Mouse (Mus musculus) liver, postnatal 0 days (tissue): ENCODE data around the gene Zswim3. TPM values are rescaled to one million over a fixed set of nuclear protein-coding genes. Genes with fewer than 3 reads are reported as not detected.

Experiments used
- ATAC-seq: fragments of 200-750 bp; cut with Nextera tagmentation; 2 replicates; pipeline ENCODE4 v1.8.0; 2017; ENCODE audit warnings: mild to moderate bottlenecking, moderate library complexity
- DNase-seq: peaks from one replicate; pipeline ENCODE4 v3.0.0-alpha.2; 2016
- H3K27ac ChIP-seq: fragments of 300-500 bp; sonication (generic); 2 replicates; pipeline ENCODE4 v1.5.1; 2014; ENCODE audit warnings: antibody characterized with exemption, moderate library complexity, mild to moderate bottlenecking, low read depth
- H3K27me3 ChIP-seq: fragments of 300-500 bp; sonication (generic); 2 replicates; pipeline ENCODE4 v1.6.1; 2014; ENCODE audit warnings: low read length, control low read depth, mixed read lengths; ENCODE audit not compliant: insufficient read depth
- H3K36me3 ChIP-seq: fragments of 300-500 bp; sonication (generic); replicated peaks from 2 replicates; pipeline ENCODE4 v1.6.1; 2014; ENCODE audit warnings: mild to moderate bottlenecking, control low read depth, low read length, moderate library complexity, mixed read lengths; ENCODE audit not compliant: insufficient read depth
- H3K4me1 ChIP-seq: fragments of 300-500 bp; sonication (generic); 2 replicates; pipeline ENCODE4 v1.6.1; 2014; ENCODE audit warnings: antibody characterized with exemption, mild to moderate bottlenecking, control low read depth; ENCODE audit not compliant: insufficient read depth
- H3K4me2 ChIP-seq: fragments of 300-500 bp; sonication (generic); 2 replicates; pipeline ENCODE4 v1.6.1; 2014; ENCODE audit warnings: low read depth, mild to moderate bottlenecking, low read length, moderate library complexity, mixed read lengths
- H3K4me3 ChIP-seq: fragments of 300-500 bp; sonication (generic); 2 replicates; pipeline ENCODE4 v1.5.1; 2014; ENCODE audit warnings: low read depth, low read length
- H3K9ac ChIP-seq: fragments of 300-500 bp; sonication (generic); replicated peaks from 2 replicates; pipeline ENCODE4 v1.6.1; 2014; ENCODE audit warnings: mild to moderate bottlenecking, moderate library complexity
- H3K9me3 ChIP-seq: fragments of 300-500 bp; sonication (generic); 2 replicates; pipeline ENCODE4 v1.6.1; 2016; ENCODE audit warnings: mild to moderate bottlenecking, control low read depth, low read length, mixed read lengths
- CTCF ChIP-seq: sonication (generic); IDR thresholded peaks from 2 replicates; pipeline ENCODE4 v1.5.1; 2016; ENCODE audit warnings: antibody characterized with exemption, low read depth
- EP300 ChIP-seq: IDR thresholded peaks from 2 replicates; pipeline ENCODE4 v1.6.1; 2016; ENCODE audit warnings: antibody characterized with exemption, low read depth, mild to moderate bottlenecking
- WGBS: fragments of 180-500 bp; shearing (Covaris S2); extraction: QIAGEN DNeasy Blood & Tissue Kit; methylation state at CpG from one replicate; pipeline ENCODE4 v1.1.7; 2014; ENCODE audit not compliant: insufficient replicate concordance; 5-methylcytosine and 5-hydroxymethylcytosine counted together
- polyA plus RNA-seq: library from polyadenylated mRNA; unstranded; fragments of >200 nt; fragmentation: Nextera tagmentation; extraction: Ambion mirVana; gene quantifications from 2 replicates; pipeline ENCODE4 v1.2.1, GENCODE M21; 2015

The Zswim3 gene
- polyA plus RNA-seq, 1 experiment from 2014 or later, result 2.2 TPM

DNA sequence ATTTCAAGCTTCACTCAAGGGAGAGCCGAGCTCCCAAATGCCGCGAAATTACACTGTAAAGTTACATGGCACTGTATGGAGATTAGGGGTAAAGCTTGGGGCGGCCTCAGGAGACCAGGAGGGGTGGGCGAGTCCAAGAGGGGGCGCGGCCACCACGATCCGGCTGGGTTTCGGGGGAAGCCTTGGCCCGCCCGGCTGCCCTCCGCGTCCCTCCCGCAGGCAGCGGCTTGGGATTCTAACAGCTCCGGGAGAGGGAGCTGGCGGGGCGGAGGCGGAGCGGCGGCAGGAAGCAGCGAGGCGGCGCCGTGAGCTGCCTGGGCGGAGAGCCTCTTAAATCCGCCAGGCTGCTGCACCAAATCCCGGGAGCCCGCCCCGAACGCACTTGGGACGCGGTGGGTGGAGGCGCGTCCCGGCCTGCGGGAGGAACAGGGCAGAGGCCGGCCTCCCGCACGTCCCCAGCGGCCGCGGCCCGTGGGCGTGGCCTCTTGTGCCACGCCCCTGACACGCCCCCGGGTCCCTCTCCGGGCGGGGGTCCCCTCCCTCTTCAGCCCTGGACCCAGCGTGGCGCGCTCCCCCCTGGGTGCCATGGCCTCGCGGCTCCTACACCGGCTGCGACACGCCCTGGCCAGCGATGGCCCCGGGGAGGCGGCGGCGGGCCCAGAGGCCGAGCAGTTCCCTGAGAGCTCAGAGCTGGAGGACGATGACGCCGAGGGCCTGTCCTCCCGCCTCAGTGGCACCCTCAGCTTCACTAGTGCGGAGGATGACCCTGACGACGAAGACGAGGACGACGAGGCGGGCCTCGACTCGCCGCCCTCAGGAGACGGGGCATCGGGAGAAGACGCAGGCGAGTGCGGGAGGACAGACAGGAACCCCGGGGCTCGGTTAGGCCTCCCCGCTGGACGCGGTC, 19.2 kb upstream of the Zswim3 start, which contains the start of gene Snx21:
Gene Snx21 (plus strand): TSS at position 343 of the 907 bp plus-strand sequence.
- Histone ChIP-seq H3K9ac (peak within 1 kb of the TSS; percentile 89), H3K27me3 (no peaks in the 10 kb centered on the region), H3K4me3 (peak within 1 kb of the TSS; percentile 74), H3K4me1 (peaks cover 32% of the 10 kb centered on the region), H3K9me3 (no peaks in the 10 kb centered on the region), H3K4me2 (peak within 1 kb of the TSS; percentile 99), H3K27ac (peak within 1 kb of the TSS; percentile 98), H3K36me3 (peaks cover 5% of the 10 kb centered on the region)
- TF ChIP-seq EP300 (no peak), CTCF (peak; percentile 59)
- WGBS, result under 1% methylated on average over 60 of the region's 89 CpGs
- ATAC-seq (peak; percentile 87), DNase-seq (peak; percentile 90)

DNA sequence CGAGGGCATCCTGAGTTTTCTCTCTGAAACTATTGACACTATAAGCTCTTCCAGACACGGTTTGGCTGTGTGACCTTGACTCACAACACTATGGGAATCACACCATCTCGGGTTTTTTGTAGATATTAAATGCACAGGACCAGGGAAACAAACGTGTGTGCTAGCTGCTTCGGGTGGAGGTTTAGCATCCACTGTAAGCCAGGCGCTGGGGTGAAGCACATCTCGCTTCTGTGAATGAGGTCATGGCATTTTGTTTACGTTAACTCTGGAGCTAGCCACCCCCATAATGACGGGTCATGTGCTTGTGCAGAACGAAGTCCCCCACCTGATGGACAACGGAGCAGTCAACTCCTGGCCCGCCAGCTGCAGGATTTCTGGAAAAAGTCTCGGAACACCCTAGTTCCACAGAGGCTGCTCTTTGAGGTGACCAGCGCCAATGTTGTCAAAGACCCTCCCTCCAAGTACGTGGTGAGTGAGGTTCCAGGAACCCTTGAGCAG, 18.5 kb upstream of the Zswim3 start:
- 13% methylated on average over 15 of the region's 15 CpGs for WGBS
- H3K4me1 ChIP-seq, result peaks cover 32% of the 10 kb centered on the region
- H3K9me3 ChIP-seq, result no peaks in the 10 kb centered on the region
- H3K36me3 ChIP-seq, result peaks cover 10% of the 10 kb centered on the region
- no peak for TF ChIP-seq CTCF
- TF ChIP-seq EP300, result no peak
- peak overlapping the region; percentile 99 for H3K4me2 ChIP-seq
- peak overlapping the region; percentile 89 for H3K9ac ChIP-seq
- H3K27me3 ChIP-seq, result no peaks in the 10 kb centered on the region
- DNase-seq, result no peak
- peak; percentile 35; the same call in 1 of the 2 replicates for ATAC-seq
- H3K27ac ChIP-seq, result peak overlapping the region; percentile 98
- H3K4me3 ChIP-seq, result peak overlapping the region; percentile 74

- ATAC-seq (no peak), DNase-seq (no peak)
- no peak overlapping the region; the same call in 1 of the 2 replicates for H3K9ac ChIP-seq
- no peak for TF ChIP-seq EP300
- TF ChIP-seq CTCF, result no peak
- peak overlapping the region; percentile 99 for H3K4me2 ChIP-seq
- no peaks in the 10 kb centered on the region for H3K9me3 ChIP-seq
- WGBS, result 66% methylated on average over 3 of the region's 3 CpGs
- peaks cover 32% of the 10 kb centered on the region for H3K4me1 ChIP-seq
- peak overlapping the region; percentile 74 for H3K4me3 ChIP-seq
- peaks cover 16% of the 10 kb centered on the region for H3K36me3 ChIP-seq
- peak overlapping the region; percentile 98 for H3K27ac ChIP-seq
- H3K27me3 ChIP-seq, result no peaks in the 10 kb centered on the region
Observed at GRCm38 (mm10) chr2:164787032-164787431, 17.9 kb upstream of the Zswim3 start.

- ATAC-seq (no peak), DNase-seq (no peak)
- Histone ChIP-seq H3K4me1 (peaks cover 32% of the 10 kb centered on the region), H3K4me3 (no peak overlapping the region), H3K27me3 (no peaks in the 10 kb centered on the region), H3K9me3 (no peaks in the 10 kb centered on the region), H3K27ac (no peak overlapping the region), H3K4me2 (0 out of 2 replicates have a peak overlapping the region, but pooled peaks have one; percentile 30), H3K36me3 (peaks cover 23% of the 10 kb centered on the region), H3K9ac (no peak overlapping the region)
- 80% methylated on average over 10 of the region's 10 CpGs for WGBS
- TF ChIP-seq CTCF, result no peak
- no peak for TF ChIP-seq EP300
Observed at GRCm38 (mm10) chr2:164787779-164788178, 17.1 kb upstream of the Zswim3 start.

- Histone ChIP-seq H3K4me1 (peaks cover 32% of the 10 kb centered on the region), H3K4me2 (peak overlapping the region; percentile 33), H3K9me3 (no peaks in the 10 kb centered on the region), H3K27me3 (no peaks in the 10 kb centered on the region), H3K27ac (no peak overlapping the region), H3K9ac (no peak overlapping the region), H3K4me3 (no peak overlapping the region), H3K36me3 (peaks cover 28% of the 10 kb centered on the region)
- ATAC-seq (no peak), DNase-seq (no peak)
- 78% methylated on average over 4 of the region's 4 CpGs for WGBS
- TF ChIP-seq EP300 (no peak), CTCF (no peak)
Observed at GRCm38 (mm10) chr2:164788411-164788810, 16.5 kb upstream of the Zswim3 start.

DNA sequence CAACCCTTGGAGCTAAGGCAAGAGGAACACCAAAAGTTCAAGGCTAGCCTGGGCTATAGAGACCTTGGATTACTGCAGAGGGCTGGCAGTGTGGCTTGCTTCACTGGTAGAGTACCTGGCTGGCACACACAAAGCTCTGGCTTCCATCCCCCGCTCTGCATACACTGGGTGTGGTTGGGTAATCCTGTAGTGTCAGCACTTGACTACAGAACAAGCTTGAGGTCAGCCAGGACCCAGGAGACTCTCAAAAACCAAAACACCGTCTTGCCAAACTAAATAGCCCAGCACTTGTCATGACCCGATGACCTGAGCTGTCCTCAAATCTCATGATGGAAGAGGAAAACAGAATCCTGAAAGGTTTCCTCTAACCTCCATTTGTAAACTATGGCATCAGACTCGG, 14.4 kb upstream of the Zswim3 start:
- Histone ChIP-seq H3K27me3 (no peaks in the 10 kb centered on the region), H3K4me3 (no peak overlapping the region), H3K4me2 (no peak overlapping the region), H3K9ac (no peak overlapping the region), H3K9me3 (no peaks in the 10 kb centered on the region), H3K27ac (peak overlapping the region; percentile 41; the same call in 1 of the 2 replicates), H3K4me1 (peaks cover 27% of the 10 kb centered on the region), H3K36me3 (peaks cover 42% of the 10 kb centered on the region)
- whole genome bisulfite sequencing, result 63% methylated on average over 4 of the region's 4 CpGs
- TF ChIP-seq CTCF (no peak), EP300 (no peak)
- DNase-seq (peak; percentile 63), ATAC-seq (peak; percentile 63)
